Mouse (Mus musculus): ENCODE results near the gene Kcnk3. TPM values are rescaled to one million over a fixed set of nuclear protein-coding genes. Genes with fewer than 3 reads are reported as not detected.

Kcnk3 gene
- total RNA-seq, 1 experiment from 2014 or later: 701 TPM

DNA sequence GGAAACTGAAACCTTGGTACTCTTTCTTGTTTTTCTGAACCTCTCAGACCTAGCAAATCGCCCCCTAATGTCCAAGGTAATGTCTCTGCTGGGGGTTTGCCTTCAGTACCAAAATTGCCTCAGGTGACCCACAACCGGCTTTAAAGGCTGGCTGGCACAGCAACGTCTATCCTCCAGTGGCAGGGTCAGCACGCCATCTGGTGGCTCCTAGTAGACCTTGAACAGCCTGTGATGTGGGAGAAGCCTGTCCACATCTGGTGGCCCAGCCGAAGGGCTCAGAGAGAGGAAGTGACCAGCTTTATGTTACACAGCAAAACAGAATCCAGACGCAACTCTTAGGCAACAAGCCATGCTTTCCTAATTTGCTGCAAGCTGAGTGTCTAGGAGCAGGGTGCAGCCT, 50.1 kb downstream of the Kcnk3 start:
- DNase-seq: peak; percentile 90

DNA sequence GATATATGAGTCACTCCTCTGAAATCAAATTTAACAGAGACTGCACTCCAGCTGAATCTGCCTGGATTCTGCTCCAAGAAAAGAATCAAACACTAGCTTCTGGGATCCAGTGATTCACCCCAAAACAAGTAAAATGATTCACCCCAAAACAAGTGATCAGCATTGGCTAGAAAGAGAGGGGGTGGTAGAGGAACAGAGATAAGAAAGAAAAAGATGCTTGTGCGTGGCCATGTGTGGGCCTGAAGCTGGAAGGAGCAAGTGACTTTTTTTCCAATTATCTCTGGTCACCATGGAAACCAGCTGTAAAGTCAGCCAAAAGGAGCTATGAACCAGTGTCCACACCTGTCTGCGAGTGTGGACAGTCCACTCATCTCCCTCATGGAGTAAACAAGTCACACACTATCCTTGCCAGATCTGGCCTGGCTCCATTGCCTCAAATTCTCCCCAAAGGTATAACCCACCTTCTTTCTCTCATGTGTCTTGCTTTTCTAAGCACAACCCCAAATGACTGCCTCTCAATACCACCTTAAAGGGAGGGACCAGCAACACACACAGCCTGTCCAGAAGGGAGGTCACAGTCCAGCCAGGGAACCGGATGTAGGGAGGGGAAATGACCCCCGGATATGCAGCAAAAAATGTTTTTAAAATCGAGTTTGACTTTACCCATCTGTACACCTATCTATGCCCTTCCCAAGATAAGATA, 55.7 kb downstream of the Kcnk3 start:
- DNase-seq: no peak

DNA sequence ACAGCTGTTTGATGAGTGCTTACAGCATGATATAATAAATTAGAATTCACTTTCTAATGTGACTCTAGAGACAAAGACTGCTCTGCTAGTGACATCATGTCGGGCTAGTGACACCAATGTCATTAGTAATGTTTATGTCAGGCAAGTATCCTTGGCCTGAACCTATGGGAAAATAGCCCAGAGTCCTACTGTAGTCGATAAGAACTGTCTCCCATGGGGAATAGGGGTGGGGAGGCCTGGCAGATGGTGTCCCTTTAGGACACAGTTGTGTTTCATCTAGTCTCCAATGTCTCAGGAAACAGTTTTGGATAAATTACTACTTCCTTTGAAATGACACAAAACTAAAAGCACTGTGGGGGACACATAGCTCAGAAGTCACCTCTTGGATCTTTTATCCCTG, 58.1 kb downstream of the Kcnk3 start:
- DNase-seq: peak; percentile 36

DNA sequence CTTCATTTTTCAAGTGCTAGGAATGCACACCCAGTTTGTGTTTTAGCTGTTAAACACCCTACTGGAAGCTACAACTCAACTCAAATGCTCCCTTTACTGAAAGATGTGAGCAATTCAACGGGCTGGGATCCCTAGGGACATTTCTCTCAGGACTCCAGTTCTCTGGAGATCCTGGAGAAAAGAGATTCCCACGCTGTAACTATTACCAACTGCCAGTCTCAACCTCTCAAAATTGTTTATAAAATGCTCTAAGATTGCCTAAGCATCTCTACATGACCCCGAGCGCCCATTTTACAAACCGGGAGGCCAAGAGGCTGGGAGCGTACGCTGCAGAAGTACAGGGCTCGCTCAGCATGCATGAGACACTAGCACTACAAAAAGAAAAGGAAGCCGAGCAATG, 59.4 kb downstream of the Kcnk3 start:
- no peak for DNase-seq

DNA sequence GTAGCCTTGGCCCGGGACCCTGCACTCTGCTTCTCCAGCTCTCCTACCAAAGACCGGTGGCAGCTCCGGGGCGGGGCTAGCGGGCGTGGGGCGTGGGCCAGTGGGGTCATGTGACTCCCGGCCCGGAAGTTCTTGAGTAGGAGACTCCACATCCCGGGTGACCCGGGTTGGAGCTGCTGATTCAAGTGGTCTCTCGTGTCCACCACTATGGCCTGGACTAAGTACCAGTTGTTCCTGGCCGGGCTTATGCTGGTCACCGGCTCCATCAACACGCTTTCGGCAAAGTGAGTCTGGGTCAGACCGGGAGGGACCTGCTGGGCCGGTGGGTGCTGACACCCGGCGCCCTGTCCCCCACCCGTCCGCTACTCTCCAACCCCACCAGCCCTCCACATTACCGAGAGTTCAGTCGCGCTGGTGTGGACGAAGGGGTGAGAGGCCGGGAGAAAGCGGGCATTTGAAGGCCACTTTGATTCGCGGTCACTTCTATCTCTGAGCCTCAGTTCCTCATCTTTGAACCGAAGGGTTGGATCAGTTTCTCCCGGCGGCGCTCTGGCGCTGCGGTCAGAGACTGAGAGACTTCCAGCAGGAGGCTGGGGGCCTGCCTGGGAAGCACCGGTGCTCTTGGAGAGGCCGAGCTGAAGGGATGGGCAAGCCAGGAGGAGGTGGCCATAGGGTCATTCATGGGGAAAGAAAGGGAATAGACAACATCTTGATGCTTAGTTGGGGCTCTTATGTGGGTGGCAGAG, 60.0 kb downstream of the Kcnk3 start, which contains the start of gene Slc35f6:
Gene Slc35f6, plus strand, starts transcription at position 119 of the 746 bp plus-strand sequence.
- peak; percentile 97 for DNase-seq

DNA sequence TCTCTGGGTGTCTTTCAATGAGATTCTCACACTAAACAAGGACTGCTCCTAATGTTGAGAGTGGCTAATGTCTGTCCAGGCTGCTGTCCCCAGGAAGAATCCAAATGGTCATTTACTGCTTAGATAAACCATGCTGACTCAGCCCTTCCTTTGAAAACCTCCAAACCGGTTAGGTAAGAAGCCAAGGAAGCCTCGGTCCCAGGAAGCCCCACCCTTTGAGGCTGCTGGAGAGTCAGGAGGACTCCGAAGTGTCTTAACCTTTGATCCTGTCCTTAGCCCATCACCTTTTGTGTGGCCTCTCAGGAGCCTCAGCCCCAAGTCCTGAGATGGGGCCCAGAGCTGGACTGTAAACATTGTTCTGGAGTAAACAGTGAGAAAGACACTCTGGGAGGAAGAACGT, 61.6 kb downstream of the Kcnk3 start:
- no peak for DNase-seq

DNA sequence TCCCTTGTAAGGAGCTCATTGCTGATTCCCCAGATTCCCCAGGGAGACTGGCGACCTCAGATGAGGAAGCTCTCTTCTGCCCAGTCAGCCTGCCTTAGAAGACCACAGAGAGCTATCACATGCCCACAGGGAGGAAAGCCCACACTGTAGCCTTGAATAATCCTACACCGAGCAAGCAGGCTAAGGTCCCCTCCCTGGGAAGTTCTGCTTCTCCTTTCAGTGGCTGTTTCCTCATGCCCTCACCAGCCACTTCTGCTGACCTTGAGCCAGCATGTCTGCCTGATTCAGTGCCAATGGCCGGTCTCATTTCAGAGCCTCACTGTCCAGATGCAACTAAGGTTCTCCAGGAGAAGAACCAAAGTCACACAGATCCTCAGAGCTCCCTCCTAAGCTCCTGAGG, 62.8 kb downstream of the Kcnk3 start:
- DNase-seq: peak; percentile 65

DNA sequence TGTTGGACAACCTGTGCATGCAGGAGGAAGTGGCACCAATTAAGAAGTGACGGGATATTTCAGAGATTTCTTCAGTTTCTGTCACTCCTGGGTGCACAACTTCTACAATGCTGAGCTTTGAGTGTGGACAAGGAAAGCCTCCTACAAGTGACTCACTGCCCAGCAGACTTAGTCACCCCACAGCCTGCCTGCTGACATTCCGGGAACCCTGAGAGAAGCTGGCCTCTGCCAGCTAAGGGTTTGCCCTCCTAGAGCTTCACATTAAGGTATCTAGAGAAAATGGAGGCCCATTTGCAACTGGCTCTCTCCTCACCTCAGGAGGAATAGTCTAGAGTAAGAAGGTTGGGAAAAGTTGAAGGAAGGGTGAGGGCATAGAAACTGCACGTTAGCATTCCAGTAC, 63.6 kb downstream of the Kcnk3 start:
- DNase-seq: peak; percentile 55

DNA sequence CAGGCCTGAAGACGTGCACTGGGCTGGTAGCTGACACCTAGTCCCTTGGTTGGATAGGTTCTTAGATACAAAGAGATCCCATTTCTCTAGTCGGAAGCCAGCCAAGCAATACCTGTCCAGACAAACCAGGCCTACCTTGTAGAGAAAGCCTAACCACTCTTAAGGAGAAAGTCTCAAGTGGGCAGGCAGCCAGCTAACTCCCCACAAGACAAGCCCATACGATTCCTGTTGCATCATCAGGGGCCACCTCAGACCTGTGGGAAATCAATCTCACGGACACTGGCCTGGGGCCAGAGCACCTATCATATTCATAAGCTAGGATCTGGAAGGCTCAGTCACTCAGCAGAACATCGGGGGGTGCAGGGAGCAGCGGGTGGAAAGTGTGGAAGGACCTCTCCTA, 65.3 kb downstream of the Kcnk3 start:
- no peak for DNase-seq

DNA sequence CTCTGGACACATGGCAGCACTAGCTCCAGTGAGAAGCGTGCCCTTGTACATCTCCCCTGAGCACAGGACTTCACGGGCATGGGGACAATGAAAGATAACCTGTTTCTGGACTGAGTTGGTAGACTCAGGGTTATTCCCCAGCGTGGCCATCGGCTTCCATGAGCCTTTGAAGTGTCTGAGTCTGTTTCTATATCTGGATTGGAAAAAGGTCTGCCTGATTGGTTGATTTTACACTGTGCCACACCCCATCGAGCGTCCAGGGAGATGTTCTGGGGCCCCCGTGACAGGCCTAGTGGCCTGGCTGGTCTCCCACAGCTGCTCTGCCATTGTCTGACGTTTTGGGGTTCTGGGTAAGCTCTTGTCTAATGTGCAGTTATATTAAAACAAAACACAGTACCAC, 67.1 kb downstream of the Kcnk3 start:
- DNase-seq: no peak

DNA sequence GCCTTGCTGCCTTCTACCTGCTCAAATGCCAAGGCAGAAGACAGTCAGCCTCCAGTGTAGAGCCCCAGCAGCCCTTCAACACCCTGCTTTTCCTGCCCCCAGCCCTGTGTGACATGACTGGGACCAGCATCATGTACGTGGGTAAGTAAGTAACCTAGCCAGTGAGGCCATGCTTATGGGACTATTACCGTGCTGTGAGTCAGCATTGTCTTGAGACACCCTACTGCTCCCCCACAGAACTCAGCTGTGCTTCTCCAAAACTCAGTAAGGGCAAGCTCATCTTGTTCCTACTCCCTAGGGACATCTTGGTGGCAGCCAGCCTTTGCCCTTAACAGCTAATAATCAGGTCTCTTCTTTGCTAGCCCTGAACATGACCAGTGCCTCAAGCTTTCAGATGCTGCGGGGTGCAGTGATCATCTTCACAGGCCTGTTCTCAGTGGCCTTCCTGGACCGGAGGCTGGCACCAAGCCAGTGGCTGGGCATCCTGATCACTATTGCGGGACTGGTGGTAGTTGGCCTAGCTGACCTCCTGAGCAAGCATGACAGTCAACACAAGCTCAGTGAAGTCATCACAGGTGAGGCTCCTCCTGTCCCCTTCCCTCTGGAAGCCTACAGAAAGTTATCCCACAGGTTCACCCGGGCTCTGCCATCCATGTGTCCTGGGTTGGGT, 67.7 kb downstream of the Kcnk3 start:
- DNase-seq: no peak

DNA sequence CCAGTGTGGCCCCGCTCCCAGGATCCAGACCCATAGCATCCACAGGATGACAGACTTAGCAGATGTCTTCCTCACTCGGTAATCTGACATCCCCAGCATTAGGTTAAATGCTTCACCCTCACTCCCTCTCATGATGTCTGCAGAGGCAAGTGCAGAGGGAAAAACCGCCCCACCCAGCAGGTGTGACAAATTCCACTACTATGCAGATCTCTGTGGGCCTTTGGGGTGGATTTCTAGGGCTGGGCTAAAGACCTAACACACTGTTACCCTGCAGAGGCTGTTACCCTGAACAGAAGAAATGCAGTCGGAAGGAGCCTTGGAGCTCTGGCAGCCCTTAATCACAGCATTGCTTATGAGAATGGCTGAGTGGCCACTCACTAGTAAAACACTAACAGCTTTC, 71.1 kb downstream of the Kcnk3 start:
- DNase-seq: no peak

DNA sequence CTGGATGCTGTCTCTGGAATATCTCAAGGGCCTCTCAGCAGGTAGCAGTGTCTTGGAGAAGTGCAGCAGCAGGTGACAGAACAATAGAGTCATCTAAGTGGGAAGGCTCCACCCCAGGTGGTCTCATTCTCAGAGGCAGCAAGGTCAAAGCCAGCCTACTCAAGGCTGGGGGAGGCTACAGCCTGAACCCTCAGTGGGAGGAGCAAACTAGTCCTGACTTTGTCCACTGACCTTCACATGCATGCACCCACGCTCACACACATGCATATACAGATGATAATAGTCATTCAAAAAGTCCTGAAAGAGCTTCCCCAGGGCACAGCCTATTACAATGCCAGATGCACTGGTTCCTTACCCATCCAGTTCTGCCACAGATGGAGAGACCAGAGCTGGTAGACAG, 72.3 kb downstream of the Kcnk3 start:
- DNase-seq: no peak

DNA sequence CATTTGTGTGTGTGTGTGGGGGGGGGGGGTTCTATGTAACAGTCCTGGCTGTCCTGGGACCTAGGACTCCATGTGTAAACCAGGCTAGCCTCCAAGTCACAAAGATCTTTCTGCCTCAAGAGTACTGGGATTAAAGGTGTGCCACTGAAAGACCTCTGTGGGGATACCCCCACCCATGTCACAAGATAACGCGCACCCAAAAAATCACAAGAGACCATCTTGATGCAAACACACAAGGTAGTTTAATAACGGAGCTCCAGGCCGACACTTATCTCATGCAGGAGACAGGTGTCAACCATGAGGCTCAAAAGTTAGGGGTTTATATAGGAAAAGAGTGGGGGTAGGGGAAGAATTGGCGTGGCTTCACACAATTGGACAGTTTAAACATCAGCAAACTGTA, 72.8 kb downstream of the Kcnk3 start:
- DNase-seq: no peak

DNA sequence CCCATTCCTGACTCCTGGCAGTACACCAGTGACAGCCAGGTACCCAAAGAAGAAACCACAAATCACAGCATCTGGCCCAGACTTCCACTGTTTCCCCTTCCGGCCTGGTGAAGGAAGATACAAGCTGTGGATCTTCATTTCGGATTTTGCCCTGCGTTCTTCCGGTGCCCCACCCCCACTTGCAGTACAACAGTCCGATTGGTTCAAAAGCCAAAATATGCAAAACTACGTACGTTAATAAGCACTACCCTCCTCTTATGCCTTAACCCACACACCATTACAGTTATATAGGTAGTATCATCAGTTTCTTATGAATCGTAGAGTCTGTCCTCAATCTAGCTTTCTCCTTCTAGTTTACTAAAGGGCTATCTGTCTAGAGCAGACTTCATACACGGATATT, 77.4 kb downstream of the Kcnk3 start:
- DNase-seq: no peak

DNA sequence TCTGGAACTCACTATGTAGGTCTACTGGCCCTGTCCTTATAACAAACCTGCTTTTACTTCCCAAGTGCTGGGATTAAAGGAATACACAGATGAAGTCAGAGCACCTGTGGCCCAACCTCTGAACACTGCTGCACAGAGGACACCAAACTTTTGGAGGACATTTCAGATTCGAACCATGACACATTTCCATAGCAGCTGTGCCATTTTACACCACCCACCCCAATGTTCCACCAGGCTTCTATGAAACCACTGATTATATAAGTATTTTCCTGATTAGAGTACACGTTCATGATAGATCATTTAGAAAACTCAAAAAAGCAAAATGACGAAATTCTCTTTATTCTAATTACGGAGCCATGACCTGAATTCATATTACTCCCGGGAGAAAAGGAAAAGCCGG, 78.0 kb downstream of the Kcnk3 start:
- DNase-seq: no peak

DNA sequence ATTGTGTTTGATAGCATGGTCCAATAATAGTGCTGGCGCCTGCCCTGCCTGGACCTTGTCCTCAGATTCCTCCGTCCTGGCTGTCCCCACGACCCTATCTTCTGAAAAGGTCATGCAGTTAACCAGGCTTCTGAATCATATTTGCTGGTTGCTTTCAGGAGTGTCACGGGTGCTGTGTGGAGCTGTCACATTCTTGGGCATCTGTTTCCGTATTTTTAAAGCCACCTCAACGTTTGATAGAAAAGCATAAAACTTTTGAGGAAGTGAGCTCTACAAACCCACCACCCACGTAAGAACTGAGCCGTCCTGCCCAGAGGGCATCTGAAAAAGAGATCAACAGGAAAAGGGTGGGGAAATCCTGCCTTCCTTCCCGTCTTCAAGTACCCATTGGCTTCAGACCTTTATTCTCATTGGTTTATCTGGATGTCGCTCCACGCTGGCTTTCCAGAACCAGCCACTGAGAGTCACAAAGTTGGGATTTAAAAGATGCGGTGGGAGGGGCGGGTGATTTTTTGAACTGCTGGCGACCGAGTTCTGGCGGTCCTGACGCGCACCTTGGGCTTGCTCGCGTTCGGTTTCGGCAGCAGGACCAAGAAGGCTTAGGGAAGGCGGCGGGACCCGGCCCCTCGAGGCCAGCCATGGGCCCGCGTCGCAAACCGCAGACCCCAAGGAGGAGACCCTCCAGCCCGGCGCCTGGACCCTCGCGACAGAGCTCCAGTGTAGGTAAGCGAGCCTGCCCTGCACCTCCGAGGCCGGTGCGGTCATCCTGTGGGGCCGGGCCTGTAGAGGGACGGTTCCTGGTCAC, 78.6 kb downstream of the Kcnk3 start, which contains the start of gene Cenpa:
Gene Cenpa, plus strand, starts transcription at position 387 of the 805 bp plus-strand sequence.
- DNase-seq: peak; percentile 93

DNA sequence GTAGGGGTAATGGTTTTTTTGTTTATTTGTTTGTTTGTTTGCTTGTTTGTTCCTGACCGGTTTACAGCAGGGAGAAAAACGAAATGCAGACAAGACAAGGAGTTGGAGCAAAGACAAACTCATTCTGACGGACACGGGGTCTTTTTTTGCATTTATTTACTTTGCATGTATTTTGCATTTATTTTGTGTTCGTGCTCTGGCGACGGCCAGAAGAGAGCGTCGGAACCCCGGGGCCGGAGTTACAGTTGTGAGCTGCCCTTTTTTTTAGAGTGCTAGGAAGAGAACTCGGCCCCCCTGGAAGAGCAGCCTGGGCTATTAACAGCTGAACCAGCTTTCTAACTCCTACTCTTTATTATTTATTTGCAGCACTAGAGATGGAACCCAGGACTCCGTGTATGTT, 79.2 kb downstream of the Kcnk3 start:
- DNase-seq: no peak

DNA sequence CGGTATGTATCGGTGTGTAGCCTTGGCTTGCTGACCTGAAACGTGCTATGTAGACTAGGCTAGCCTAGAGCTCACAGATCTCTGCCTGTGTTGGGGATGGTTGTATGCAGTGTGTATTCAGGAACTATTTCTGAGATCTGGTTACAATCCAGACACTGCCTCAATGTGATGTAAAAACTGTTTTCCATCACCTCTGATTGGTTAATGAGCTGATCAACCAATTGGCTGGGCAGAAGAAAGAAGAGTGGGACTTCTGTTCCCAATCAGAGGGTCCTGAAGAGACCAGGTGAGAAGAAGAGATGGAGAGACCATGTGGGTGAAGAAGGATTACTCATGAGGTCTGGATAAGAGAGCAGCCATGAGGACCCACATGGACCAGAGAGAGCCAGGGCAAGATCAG, 79.7 kb downstream of the Kcnk3 start:
- DNase-seq: no peak

DNA sequence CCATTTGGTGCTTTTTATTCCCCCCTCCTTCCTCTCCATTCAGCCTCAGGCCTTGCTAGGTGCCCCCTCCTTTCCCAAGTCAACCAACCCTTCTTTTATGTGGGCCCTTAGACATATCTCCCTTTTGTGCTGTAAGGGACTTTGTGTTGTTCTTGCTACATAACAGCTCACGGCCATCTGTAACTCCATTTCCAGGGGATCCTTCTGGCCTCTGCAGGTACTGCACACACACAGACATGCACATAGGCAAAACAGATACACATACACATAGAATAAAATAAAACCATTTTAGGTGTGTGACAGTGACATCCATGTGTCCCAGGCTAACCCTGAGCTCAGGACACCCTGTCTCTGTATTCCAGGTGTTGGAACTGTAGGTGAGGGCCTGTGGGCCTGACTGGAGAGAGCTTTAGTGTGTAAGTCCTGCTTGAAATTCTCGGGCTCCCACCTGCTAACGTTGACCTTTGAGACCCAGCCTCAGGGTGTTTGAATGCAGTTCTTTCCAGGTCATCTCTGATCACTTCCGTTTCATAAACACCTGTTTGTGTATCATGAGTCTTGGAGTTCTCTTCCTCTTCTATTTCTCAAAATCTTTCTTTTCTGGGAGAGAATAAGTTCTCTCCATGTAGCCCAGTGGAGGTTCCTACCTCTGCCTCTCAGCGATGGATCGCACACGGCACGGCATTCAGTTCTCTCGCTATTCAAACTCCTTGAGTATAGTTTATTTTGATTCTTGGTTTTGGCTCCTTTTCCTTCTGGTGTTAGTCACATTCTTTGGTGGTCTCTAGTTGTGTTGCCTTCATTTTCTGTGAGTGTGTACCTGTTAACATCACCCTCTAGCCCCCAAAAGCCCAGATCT, 80.9 kb downstream of the Kcnk3 start:
- no peak for DNase-seq

DNA sequence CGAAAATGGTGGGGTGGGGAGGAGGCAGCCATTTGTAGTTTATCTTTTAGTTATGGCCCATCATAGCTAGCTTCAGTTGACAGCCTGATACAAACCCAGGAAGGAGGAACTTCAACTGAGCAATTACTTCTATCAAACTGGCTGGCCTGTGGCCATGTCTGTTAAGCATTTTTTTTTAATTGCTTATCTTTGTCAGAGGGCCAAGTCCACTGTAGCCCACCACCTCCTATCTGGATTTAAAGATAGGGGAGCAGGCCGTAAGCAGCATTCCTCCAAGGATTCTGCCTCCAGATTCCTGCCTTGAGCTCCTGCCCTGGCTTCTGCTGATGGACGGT, 81.5 kb downstream of the Kcnk3 start:
- DNase-seq: no peak

DNA sequence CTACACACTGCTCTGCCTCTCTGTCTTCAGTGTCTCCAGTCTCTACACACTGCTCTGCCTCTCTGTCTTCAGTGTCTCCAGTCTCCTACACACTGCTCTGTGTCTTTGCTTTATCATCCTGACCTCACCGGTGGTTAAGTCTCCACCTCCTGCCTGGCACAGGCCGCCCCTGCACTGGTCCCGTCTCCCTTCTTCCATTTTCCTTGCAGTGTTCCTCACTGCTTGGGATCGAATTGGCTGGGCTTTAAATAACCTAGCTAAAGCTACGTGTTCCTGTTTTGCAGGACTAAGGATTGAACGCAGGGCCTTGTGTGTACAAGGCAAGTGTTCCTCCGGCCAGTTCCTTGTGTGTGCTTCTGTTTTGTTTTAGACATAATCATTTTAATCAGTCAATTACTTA, 82.1 kb downstream of the Kcnk3 start:
- DNase-seq: no peak

Measured in adrenal gland, postnatal 14 days (tissue).